25 mouse cellular contexts compared by ENCODE assay signal in genomic region chr11:58189675-58190074, GRCm38 (mm10).
"Had no signal": no experiment of that assay in that cellular context is flagged by ENCODE, and none has a peak within 500 bp of the region (broad histone marks: within the 10 kb centered on the region; RNA-seq: fewer than 3 reads in every experiment).

No protein-coding gene starts in this region.

- DNase-seq: gastrocnemius, adult 2 months; gastrocnemius, postnatal 10 days; gastrocnemius, postnatal 36 days; heart, adult 11 months; heart, adult 2 months; heart, postnatal 14 days; heart, postnatal 36 days; kidney, adult 11 months; kidney, adult 8-10 months; kidney, postnatal 10 days; kidney, postnatal 25 days; kidney, postnatal 4 days; left cerebral cortex, postnatal 4 days had no signal

- H3K27ac ChIP-seq: gastrocnemius, adult 2 months; heart, adult 2 months; heart, embryonic 13.5 days; heart, embryonic 15.5 days; hindbrain, embryonic 15.5 days; hindbrain, postnatal 0 days; layer of hippocampus, adult 2 months; left cerebral cortex, adult 2 months; limb, embryonic 13.5 days; limb, embryonic 15.5 days; liver, embryonic 12.5 days; liver, embryonic 14.5 days had no signal

- H3K4me2 ChIP-seq: heart, embryonic 11.5 days; heart, embryonic 13.5 days; heart, embryonic 15.5 days; hindbrain, embryonic 15.5 days; limb, embryonic 13.5 days; limb, embryonic 15.5 days; liver, embryonic 12.5 days had no signal

- H3K9me3 ChIP-seq: heart, embryonic 13.5 days; heart, embryonic 15.5 days; hindbrain, embryonic 15.5 days; limb, embryonic 13.5 days; limb, embryonic 15.5 days; liver, embryonic 12.5 days had no signal

- ATAC-seq: hindbrain, postnatal 0 days; intestine, embryonic 16.5 days; liver, embryonic 12.5 days had no signal

- H3K4me3 ChIP-seq: gastrocnemius, adult 2 months; heart, adult 2 months; heart, embryonic 13.5 days; heart, embryonic 15.5 days; hindbrain, embryonic 15.5 days; layer of hippocampus, adult 2 months; left cerebral cortex, adult 2 months; limb, embryonic 13.5 days; limb, embryonic 15.5 days; liver, embryonic 12.5 days had no signal

- H3K36me3 ChIP-seq: heart, embryonic 13.5 days; heart, embryonic 15.5 days; hindbrain, embryonic 15.5 days; limb, embryonic 13.5 days; limb, embryonic 15.5 days; liver, embryonic 12.5 days had no signal

- H3K4me1 ChIP-seq: hindbrain, embryonic 15.5 days; limb, embryonic 13.5 days; limb, embryonic 15.5 days had no signal

- H3K9ac ChIP-seq: heart, embryonic 13.5 days; heart, embryonic 15.5 days; hindbrain, embryonic 15.5 days; limb, embryonic 13.5 days; limb, embryonic 15.5 days; liver, embryonic 12.5 days; liver, embryonic 14.5 days had no signal

- H3K27me3 ChIP-seq: heart, embryonic 13.5 days; heart, embryonic 15.5 days; hindbrain, embryonic 15.5 days; limb, embryonic 13.5 days; limb, embryonic 15.5 days; liver, embryonic 12.5 days had no signal
